Mouse (Mus musculus): ENCODE measurements around the gene Smg9.

Smg9 gene

DNA sequence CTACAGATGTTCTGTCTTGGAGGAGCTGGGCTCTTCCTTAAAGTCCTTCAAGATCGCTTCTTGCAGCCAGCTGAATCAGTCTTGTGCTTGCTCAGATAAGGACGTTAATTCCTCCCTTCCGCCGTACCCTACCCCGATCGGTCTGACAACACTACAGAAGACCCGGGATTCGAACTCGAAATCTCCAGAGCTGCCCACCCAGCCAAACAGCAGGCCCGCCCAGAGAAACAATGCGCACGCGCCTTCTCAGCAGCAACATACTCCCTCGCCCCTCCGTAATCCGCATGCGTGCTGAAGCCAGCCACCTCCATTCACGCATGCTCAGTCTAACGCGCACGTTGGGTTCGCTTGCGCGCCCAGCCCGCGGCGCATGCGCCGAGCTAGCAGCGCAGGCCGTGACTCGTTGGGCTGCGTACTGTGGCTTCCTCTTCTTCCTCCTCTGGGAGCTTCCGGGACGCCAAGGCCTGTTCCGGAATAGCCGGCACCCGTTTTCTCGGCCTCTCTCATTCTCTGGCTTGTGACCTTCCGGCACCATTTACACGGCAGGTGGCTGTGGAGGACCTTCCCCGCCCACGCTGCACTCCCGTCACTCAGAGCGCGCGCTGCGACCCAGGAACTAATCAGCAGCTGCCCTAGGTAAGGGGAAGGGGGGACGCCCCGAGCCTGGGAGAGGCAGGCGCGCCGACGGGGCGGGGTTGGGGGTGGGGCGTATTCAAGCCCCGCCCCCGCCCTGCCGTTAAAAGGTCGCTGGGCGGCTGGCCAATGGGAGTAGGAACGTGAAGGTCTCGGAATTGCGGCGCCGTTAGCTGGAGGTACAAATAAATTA lies at the start of gene Smg9:
Gene Smg9, plus strand, starts transcription at position 364 of the 826 bp plus-strand sequence.
- DNase-seq (ENCODE audit: low spot score in 2 of 2): peak; percentile 94 to 97

DNA sequence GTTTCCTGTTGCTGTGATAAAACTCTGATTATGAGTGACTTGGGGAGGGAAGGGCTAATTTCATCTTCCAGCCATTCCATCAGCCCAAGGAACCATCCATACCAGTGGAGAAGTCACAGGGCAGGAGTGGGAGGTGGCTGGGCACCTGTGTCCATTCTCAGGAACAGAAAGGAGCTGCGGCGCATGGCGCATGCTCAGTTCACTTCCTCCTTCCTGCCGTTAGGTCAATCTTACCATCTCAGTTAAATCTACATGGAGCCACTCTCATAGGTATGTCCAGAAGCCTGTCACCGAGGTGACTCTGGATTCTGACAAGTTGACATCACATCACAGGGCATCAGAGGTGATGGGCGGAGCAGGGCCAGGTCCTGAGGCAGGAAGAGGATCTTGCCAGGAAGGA lies 43.8 kb upstream of the Smg9 start:
- no peak for DNase-seq (ENCODE audit: low spot score in 2 of 2)

DNA sequence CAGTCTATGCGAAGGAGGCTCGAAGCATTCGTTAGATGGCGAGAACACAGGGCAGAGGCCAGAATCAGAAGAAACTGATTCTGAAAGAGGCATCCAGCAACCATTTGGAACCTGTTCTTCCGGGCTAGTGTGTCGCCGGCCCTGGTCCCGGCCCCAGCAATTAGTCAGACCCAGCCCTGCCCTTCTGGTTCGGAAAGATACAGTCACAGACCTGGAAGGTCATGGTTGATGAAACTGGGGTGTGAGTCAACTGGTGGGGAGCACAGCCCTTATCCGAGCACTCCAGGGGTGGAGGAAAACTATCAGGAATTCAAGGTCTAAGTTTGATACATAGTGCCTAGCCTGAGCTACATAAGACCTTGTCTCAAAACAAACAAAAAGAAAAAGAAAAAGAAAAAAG lies 43.3 kb upstream of the Smg9 start:
- no peak for DNase-seq (ENCODE audit: low spot score in 2 of 2)

DNA sequence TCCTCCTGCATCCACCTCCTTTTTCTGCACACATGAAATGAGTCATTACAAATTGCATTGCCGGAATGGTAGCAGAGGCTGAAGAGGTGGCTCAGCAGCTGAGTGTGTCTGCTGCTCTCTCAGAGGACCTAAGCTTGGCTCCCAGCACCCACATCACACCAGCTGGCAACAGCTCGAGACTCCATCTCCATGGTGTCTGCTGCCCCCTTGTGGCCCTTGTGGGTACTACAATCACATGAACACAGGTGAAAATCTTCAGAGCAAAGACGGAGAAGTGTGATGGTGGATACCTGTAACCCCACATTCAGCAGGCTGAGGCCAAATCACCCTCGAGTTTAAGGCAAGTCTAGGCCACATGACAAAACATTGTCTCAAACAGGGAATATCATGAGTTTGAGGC lies 41.5 kb upstream of the Smg9 start:
- DNase-seq (ENCODE audit: low spot score in 2 of 2): no peak

DNA sequence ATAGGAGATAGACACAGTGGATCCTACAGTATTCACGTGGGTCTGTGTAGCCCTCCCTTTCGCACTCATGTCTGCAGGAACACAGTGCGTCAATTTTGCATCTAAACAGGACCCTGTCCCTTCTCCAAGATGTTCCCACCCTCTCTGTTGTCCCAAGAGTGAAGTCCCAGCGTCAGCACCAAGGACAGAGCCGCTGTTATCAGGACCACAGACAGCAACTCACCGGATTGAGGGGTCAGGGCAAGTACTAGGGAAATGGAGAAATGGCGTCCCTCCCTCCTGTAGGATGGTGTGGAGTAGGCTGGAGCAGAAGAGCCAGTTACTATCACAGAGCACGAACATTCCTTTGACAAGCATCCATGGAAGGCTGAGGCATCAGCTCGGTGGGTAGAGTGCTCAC lies 40.1 kb upstream of the Smg9 start:
- DNase-seq (ENCODE audit: low spot score in 2 of 2): no peak

DNA sequence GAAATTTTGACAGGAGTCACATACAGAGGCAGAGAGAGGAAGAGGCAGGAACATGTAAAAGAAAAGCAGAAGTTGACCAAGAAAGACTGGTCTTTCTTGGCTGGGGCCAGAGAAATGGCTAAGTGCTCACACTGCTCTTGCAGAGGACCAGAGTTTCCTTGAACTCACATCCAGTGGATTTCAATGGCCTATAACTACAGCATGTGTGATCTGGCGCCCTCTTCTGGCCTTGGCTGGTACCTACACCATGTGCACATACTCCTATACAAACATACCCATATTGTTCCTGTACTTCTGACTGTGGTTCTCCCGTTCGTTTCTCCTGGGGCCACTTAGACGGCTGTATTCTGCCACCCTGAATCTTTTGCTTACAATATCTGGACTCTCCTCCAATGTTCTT lies 38.4 kb upstream of the Smg9 start:
- no peak for DNase-seq (ENCODE audit: low spot score in 2 of 2)

DNA sequence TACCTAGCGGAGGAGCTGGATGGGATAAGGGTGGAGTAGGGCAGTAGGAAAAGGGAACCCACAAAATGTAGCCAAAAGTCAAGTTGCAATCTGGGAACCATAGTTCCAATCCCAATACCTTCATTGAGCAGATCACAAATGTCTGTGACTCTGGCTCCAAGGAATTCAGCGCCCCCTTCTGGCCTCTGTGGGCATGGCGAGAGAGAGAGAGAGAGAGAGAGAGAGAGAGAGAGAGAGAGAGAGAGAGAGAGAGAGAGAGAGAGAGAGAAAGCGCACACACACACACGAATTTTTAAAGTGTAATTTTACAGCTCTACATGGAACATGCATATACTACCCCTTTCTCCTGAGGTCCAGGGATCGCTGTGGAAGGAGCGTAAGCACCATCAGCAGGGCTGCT lies 36.2 kb upstream of the Smg9 start:
- no peak for DNase-seq (ENCODE audit: low spot score in 2 of 2)

DNA sequence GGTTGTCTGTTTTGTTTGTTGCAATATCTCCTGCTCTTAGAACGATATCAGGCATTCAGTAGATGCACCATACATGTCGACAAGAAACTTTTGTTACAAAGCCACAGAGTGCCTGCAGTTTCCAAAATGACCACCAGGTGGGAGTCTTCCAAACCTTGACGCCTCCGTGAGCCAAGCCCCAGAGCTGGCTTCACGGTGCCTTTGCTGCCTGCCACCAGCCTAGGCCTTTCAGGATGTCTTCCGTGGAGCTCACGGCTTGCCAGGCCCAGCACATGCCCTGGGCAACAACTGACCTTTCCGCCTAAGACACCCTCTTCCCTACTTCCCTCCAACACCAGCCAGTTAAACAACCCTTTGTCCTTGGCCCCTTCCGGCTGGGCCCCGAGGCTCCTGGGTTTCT lies 34.6 kb upstream of the Smg9 start:
- DNase-seq (ENCODE audit: low spot score in 2 of 2): peak; percentile 61 to 72

DNA sequence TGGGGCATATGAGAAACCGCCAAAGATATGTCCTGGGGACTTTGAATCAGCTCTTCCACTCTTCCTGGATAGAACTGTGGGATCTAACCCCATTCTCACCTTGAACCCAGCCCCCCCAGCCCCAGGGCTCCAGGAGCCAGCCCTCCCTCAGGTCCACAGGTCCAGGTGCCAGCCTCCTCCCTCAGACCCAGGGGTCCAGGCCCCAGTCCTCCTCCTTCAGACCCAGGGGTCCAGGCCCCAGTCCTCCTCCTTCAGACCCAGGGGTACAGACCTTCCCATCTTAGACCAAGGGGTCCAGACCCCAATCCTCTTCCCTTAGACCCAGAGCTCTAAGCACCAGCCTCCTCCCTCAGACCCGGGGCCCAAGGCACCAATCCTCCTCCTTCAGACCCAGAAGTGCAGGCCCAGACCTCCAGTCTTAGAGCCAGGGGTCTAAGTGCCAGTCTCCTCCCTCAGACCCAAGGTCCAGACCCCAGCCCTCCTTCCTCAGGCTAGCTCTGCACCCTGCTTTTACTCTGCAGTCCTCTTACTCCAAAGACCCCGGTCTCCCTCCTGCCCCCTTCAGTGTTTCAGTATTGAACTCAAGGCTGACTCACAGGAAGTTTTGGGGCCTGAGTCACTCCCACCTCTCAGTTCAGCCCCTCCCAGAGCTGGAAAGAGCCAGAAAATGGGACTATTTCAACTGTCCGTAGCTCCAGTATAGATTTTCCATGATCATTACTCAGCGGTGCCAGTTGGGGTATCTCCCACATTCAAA lies 34.0 kb upstream of the Smg9 start:
- DNase-seq (ENCODE audit: low spot score in 2 of 2): no peak

DNA sequence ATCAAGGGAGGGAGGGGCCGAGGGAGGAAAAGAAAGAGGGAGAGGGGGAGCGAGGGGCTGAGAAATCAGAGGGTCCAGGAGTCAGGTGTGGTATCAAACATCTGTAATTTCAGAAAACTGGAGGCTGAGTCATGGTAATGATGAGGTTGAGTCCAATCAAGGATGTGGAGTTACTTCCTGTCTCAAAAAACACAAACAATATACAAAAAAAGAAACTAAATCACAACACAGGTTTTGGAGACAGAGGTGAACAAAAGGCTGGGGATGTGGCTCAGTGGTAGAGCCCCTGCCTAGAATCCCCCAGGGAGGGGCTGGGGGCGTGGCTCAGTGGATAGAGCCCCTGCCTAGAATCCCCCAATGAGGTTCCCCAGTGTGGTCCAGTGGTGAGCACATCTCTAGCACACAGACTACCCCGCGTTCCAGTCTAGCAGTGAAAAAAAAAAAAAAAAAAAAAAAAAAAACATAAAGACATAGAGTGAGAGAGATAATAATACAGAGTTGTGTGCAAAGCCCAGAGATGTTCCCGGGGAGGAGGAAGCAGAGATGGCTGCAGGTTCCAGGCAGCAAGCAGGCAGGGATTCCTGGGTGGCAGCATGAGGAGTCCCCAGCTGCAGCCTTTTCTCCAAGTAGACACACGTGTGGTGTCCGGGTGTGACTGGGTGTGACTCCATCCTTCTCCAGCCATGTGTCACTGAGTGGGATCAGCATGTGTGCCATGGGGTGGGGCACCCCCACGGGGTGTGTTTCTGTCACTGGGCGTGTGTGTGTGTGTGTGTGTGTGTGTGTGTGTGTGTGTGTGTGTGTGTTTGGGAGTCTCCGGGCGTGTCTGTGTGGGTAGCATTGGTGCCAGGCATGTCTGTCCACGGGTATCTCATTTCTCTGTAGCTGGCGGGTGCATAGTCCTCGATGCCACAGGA lies 32.4 kb upstream of the Smg9 start:
- DNase-seq (ENCODE audit: low spot score in 2 of 2): no peak

DNA sequence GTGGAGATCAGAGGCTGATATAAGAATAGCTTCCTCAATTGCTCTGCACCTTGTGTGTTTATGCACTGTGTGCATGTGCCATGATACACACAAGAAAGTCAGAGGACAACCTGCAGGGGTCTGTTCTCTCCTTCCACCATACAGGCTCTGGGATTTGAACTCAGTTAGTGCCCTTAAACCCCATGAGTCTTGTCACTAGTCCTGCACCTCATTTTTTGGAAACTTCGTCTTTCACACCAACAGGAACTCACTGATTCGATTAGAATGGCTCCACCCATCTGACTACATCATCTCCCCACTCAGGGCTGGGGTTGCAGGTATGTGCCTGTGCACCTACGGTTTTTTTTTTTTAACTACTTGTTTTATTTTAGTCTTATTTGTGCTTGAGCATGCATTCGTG lies 31.2 kb upstream of the Smg9 start:
- DNase-seq (ENCODE audit: low spot score in 2 of 2): no peak

DNA sequence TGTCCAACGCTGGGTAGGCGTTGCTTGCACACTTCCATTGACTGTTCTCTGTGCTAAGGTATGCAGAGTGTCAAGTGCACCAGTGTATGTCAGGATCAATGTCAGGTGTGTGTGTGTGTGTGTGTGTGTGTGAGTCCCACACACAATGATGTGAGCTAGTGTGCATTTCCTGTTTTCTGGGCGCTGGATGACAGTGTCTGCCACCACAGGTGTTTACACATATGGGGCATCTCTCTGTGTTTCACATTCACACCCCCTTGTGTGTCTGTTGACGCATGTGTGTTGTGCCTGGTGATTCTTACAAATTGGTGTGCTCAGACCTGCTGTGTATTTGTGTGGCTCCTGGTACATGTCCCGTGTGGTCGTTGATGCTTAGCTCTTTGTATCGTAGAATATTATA lies 30.5 kb upstream of the Smg9 start:
- no peak for DNase-seq (ENCODE audit: low spot score in 2 of 2)

DNA sequence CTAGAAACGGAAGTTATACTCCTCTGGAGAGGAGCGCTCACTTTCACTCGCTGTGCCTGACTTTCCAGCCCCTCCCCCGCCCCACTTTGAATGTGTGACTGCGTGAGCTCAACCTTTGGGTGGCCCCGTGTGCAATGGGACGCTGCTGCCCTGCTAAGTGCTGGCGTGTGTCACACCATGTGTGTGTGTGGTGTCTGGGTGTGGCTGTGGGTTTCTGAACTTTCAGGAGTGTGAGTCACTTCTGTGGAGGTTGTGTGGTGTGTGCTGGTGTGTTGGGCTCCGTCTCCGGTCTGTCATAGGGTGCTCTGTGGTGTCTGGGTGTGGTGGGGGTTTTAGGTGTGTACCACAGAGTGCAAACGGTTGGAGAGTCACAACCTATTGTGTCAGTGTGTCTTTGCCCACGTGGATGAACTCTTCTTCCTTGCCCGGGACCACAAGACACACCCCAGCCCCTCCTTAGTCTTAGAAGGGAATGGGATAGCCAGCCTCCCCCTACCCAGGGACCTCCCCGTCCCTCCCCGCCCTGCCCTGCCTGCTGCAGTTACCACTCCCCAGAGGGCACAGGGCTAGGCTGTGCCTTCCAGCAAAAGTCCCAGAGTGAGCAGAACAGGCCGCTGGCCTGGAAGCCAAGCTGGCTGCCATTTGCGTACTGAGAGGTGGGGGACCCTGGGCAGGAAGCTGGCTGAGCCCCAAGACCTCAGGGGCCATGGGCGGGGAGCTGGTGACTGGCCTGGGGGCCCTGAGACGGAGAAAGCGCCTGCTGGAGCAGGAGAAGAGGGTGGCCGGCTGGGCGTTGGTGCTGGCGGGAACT lies 29.5 kb upstream of the Smg9 start, which contains the start of gene Kcnn4:
Gene Kcnn4, plus strand, starts transcription at position 533 of the 811 bp plus-strand sequence.
- DNase-seq (ENCODE audit: low spot score in 2 of 2): no peak

DNA sequence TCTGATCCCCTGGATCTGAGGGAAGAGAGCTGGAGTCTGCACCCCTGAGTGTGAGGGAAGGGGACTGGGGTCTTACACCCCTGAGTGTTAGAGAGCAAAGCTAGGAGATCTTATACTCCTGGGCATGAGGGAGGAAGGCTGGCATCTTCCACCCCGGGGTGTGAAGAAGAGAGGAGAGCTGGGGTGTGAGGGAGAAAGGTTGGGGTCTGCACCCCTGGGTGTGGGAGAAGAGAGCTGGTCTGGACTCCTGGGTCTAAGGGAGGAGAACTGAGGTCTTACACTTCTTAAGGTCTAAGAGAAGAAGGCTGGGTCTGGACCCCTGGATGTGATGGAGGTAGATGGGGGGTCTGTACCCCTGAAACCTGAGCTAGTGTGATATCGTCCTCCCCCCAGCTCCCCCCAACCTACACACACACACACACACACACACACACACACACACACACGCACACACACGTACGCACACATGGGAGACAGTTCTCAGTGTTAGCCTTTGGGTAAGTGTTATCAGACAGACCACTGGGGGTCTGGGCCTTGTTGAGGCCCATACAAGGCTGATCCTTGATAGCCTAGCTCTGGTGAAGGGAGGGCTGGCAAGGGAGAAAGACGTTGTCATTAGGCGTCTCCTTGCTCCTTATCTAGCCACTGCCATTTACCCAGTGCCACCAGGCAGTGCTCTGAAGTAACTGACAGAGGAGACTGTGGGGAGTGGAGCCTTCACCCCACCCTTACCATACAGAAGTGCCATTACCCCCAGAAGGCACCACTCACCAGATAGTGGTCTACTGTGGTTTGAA lies 28.2 kb upstream of the Smg9 start:
- no peak for DNase-seq (ENCODE audit: low spot score in 2 of 2)

DNA sequence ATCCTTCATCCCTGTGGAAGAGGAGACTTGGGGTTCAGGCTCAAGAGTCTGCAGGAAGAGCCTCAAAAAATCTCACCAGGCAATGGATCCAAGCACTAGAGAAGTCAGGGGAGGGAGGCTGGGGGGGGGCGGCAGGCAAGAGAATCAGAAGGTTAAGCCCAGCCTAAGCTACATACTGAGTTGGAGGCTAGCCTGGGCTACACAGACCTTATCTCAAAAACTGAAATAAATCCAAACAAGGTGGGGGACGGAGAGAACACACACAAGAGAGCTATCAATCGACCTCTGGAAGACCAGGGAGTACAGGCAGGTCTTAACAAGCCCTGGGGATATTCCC lies 27.6 kb upstream of the Smg9 start:
- no peak for DNase-seq (ENCODE audit: low spot score in 2 of 2)

DNA sequence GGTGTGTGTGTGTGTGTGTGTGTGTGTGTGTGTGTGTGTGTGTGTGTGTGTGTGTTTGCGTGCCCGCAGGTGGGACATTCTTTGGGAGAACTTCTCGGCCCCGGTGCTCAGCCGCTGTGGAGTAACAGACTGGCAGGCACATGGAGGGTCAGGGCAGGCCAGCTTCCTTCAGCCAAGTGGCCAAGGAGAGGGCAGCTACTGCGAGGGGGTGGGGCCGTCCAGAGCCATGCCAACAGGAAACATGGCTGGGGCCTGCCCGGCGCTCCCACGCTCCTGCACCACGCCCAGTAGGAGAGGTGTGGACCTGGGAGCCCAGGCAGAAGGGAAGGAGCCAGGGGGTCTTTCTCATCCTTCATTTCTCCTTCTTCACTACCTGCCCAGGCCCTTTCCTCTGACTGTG lies 27.1 kb upstream of the Smg9 start:
- DNase-seq (ENCODE audit: low spot score in 2 of 2): no peak

DNA sequence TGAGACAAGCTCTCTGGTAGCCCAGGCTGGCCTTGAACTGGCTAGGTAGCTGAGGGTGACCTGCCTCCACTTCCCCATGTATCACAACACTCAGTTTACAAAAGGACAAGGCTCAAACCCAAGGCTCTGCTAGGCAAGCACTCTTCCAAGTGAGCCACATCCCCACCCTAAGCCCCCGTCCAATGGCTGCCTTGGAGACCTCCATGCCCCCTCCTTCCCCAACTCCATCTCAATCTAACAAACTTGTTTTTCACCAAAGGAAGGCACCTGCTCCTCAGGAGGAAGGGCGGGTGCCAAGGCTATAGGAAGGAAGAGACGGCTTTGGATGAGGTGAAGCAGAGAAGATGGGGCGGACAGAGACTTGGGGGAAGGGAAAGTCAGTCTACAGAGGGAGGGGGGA lies 26.6 kb upstream of the Smg9 start:
- no peak for DNase-seq (ENCODE audit: low spot score in 2 of 2)

DNA sequence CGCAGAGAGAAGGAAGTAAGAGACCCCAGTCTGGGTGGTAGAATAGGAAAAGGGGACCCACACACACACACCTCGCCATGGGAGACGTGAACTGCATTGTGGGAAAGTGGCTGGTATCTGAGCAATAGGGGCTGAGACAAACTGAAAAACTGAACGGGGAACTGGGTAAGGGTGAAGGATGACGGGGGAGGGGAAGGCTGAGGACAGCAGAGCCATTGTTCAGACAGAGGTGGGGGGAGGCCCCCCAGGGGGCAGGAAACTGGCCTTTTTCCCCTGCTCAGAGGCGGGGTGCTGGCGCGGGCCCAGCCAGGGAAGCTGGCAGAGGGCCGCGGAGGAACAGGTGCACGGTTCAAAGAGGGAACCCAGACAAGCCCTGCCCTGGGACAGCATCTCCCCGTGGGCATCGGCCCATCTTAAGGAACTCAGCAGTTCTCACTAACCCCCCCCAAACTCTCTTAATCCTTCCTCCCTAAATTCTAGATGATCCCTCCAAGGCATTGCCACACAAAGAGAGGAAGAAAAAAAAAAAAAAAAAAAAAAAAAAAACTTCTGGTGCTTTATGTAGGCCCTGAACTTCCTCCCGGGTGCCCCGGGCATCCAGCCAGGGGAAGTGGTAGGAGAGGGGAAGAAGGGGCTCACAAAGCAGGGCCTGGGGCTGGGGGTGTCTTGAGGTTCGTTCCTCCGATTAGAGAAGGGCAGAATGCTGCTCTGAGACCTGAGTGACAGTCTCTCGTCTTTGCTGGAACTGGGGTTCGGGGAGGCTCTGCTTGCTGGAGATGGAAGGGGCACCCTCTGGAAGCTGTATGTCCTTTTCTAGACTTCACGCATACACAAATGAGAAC lies 25.7 kb upstream of the Smg9 start:
- DNase-seq (ENCODE audit: low spot score in 2 of 2): no peak

DNA sequence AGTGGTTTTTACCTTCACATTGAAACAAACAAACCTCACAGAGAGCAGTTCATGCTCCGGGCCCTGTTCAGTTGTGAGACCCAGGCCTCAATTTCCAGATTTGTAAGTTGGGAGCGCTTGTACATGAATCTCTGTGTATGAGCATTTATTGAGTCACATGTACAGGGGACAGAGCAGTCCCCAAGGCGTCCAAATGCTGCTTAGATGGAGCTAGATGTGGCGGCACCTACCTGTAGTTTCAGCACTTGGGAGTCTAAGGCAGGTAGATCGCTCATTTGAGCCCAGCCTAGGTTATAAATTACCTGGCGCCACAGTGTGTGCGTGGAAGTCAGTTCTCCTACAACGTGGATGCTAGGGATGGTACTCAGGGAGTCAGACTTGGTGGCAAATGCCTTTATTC lies 23.0 kb upstream of the Smg9 start:
- DNase-seq (ENCODE audit: low spot score in 2 of 2): no peak
